Mouse (Mus musculus): ENCODE results near the gene Eea1. TPM values are rescaled to one million over a fixed set of nuclear protein-coding genes. Genes with fewer than 3 reads are reported as not detected.
A peak's percentile ranks its signal among the peaks of the same experiment; 100 is the strongest.
"Not testable (repeated sequence)": the region's sequence is repeated elsewhere in the genome, so short reads cannot be mapped to it uniquely, and the experiment has no call there.

Eea1 gene
- polyA plus RNA-seq, 1 experiment from 2014 or later: 17.3 TPM

GRCm38 (mm10) chr10:95914434-95915174 is 25.8 kb upstream of the Eea1 start:
- no peaks in the 10 kb centered on the region for H3K36me3 ChIP-seq
- H3K9ac ChIP-seq (replicated peaks): no peak overlapping the region
- H3K4me2 ChIP-seq (replicated peaks): no peak overlapping the region
- ATAC-seq (replicated peaks): no peak
- no peak overlapping the region for H3K4me3 ChIP-seq
- H3K9me3 ChIP-seq: no peaks in the 10 kb centered on the region
- H3K4me1 ChIP-seq: no peaks in the 10 kb centered on the region
- H3K27me3 ChIP-seq: no peaks in the 10 kb centered on the region
- WGBS: 87% methylated on average over 5 of the region's 5 CpGs
- no peak overlapping the region for H3K27ac ChIP-seq (replicated peaks)

GRCm38 (mm10) chr10:95918716-95919115 is 21.7 kb upstream of the Eea1 start:
- Histone ChIP-seq H3K9ac (replicated peaks) (no peak overlapping the region), H3K36me3 (no peaks in the 10 kb centered on the region), H3K27ac (replicated peaks) (no peak overlapping the region), H3K4me3 (no peak overlapping the region), H3K4me1 (no peaks in the 10 kb centered on the region), H3K9me3 (no peaks in the 10 kb centered on the region), H3K27me3 (no peaks in the 10 kb centered on the region), H3K4me2 (replicated peaks) (no peak overlapping the region)
- no peak for ATAC-seq (replicated peaks)
- 63% methylated on average over 3 of the region's 3 CpGs for WGBS

- no peaks in the 10 kb centered on the region for H3K36me3 ChIP-seq
- H3K9me3 ChIP-seq: no peaks in the 10 kb centered on the region
- no peaks in the 10 kb centered on the region for H3K4me1 ChIP-seq
- H3K27ac ChIP-seq (replicated peaks): no peak overlapping the region
- ATAC-seq (replicated peaks): no peak
- 83% methylated on average over 6 of the region's 6 CpGs for WGBS
- H3K27me3 ChIP-seq: no peaks in the 10 kb centered on the region
- no peak overlapping the region for H3K9ac ChIP-seq (replicated peaks)
- H3K4me3 ChIP-seq: no peak overlapping the region
- H3K4me2 ChIP-seq (replicated peaks): no peak overlapping the region
Observed at GRCm38 (mm10) chr10:95923263-95924217, 16.9 kb upstream of the Eea1 start.

- H3K4me2 ChIP-seq (replicated peaks); H3K9me3 ChIP-seq; H3K4me1 ChIP-seq; H3K36me3 ChIP-seq; H3K9ac ChIP-seq (replicated peaks); H3K27ac ChIP-seq (replicated peaks); ATAC-seq (replicated peaks); H3K4me3 ChIP-seq; H3K27me3 ChIP-seq: not testable (repeated sequence)
- 93% methylated on average over 13 of the region's 13 CpGs for WGBS
Observed at GRCm38 (mm10) chr10:95933631-95934030, 6.8 kb upstream of the Eea1 start.

- Histone ChIP-seq H3K27ac (replicated peaks) (peak overlapping the region; percentile 86), H3K9ac (replicated peaks) (peak overlapping the region; percentile 85), H3K9me3 (no peaks in the 10 kb centered on the region), H3K4me2 (replicated peaks) (peak overlapping the region; percentile 67), H3K27me3 (no peaks in the 10 kb centered on the region), H3K4me1 (peaks cover 20% of the 10 kb centered on the region), H3K36me3 (no peaks in the 10 kb centered on the region), H3K4me3 (peak overlapping the region; percentile 86)
- 4% methylated on average over 69 of the region's 69 CpGs for WGBS
- ATAC-seq (replicated peaks): peak; percentile 91
Observed at GRCm38 (mm10) chr10:95940901-95941767, 684 bp downstream of the Eea1 start.

GRCm38 (mm10) chr10:95941768-95942425 is 1.4 kb downstream of the Eea1 start:
- H3K4me2 ChIP-seq (replicated peaks): peak overlapping the region; percentile 67
- no peaks in the 10 kb centered on the region for H3K36me3 ChIP-seq
- no peak overlapping the region for H3K27ac ChIP-seq (replicated peaks)
- no peak for ATAC-seq (replicated peaks)
- H3K9ac ChIP-seq (replicated peaks): peak overlapping the region; percentile 85; the same call in 1 of the 2 replicates
- peak overlapping the region; percentile 86 for H3K4me3 ChIP-seq
- H3K4me1 ChIP-seq: peaks cover 20% of the 10 kb centered on the region
- WGBS: 59% methylated on average over 6 of the region's 6 CpGs
- no peaks in the 10 kb centered on the region for H3K27me3 ChIP-seq
- no peaks in the 10 kb centered on the region for H3K9me3 ChIP-seq

GRCm38 (mm10) chr10:95945086-95945485 is 4.6 kb downstream of the Eea1 start:
- H3K4me2 ChIP-seq (replicated peaks): no peak overlapping the region
- H3K9me3 ChIP-seq: no peaks in the 10 kb centered on the region
- H3K4me1 ChIP-seq: peaks cover 13% of the 10 kb centered on the region
- no peak for ATAC-seq (replicated peaks)
- H3K36me3 ChIP-seq: no peaks in the 10 kb centered on the region
- no peak overlapping the region for H3K4me3 ChIP-seq
- no peak overlapping the region for H3K9ac ChIP-seq (replicated peaks)
- no peak overlapping the region for H3K27ac ChIP-seq (replicated peaks)
- no peaks in the 10 kb centered on the region for H3K27me3 ChIP-seq
- WGBS: 93% methylated on average over 1 of the region's 1 CpGs

GRCm38 (mm10) chr10:95949410-95949809 is 9.0 kb downstream of the Eea1 start:
- Histone ChIP-seq H3K4me1 (no peaks in the 10 kb centered on the region; the same call in 1 of the 2 replicates), H3K4me3 (no peak overlapping the region), H3K9ac (replicated peaks) (no peak overlapping the region), H3K27ac (replicated peaks) (no peak overlapping the region), H3K9me3 (no peaks in the 10 kb centered on the region), H3K4me2 (replicated peaks) (no peak overlapping the region), H3K27me3 (no peaks in the 10 kb centered on the region), H3K36me3 (no peaks in the 10 kb centered on the region)
- no peak for ATAC-seq (replicated peaks)
- 88% methylated on average over 3 of the region's 3 CpGs for WGBS

GRCm38 (mm10) chr10:95950194-95950593 is 9.7 kb downstream of the Eea1 start:
- Histone ChIP-seq H3K4me2 (replicated peaks) (no peak overlapping the region), H3K36me3 (no peaks in the 10 kb centered on the region), H3K27me3 (no peaks in the 10 kb centered on the region), H3K4me1 (no peaks in the 10 kb centered on the region; the same call in 1 of the 2 replicates), H3K4me3 (no peak overlapping the region), H3K27ac (replicated peaks) (no peak overlapping the region), H3K9me3 (no peaks in the 10 kb centered on the region), H3K9ac (replicated peaks) (no peak overlapping the region)
- no peak for ATAC-seq (replicated peaks)
- 95% methylated on average over 5 of the region's 5 CpGs for WGBS

- Histone ChIP-seq H3K4me1 (no peaks in the 10 kb centered on the region; the same call in 1 of the 2 replicates), H3K9me3 (no peaks in the 10 kb centered on the region), H3K4me2 (replicated peaks) (no peak overlapping the region), H3K9ac (replicated peaks) (no peak overlapping the region), H3K4me3 (no peak overlapping the region), H3K36me3 (no peaks in the 10 kb centered on the region), H3K27ac (replicated peaks) (no peak overlapping the region), H3K27me3 (no peaks in the 10 kb centered on the region)
- WGBS: 93% methylated on average over 4 of the region's 4 CpGs
- ATAC-seq (replicated peaks): no peak
Observed at GRCm38 (mm10) chr10:95950797-95951196, 10.3 kb downstream of the Eea1 start.

GRCm38 (mm10) chr10:95951346-95951745 is 10.9 kb downstream of the Eea1 start:
- H3K27ac ChIP-seq (replicated peaks): no peak overlapping the region
- 52% methylated on average over 2 of the region's 2 CpGs for WGBS
- no peak overlapping the region for H3K4me2 ChIP-seq (replicated peaks)
- H3K9ac ChIP-seq (replicated peaks): no peak overlapping the region
- ATAC-seq (replicated peaks): no peak
- H3K27me3 ChIP-seq: no peaks in the 10 kb centered on the region
- no peak overlapping the region for H3K4me3 ChIP-seq
- H3K36me3 ChIP-seq: no peaks in the 10 kb centered on the region
- H3K9me3 ChIP-seq: no peaks in the 10 kb centered on the region
- H3K4me1 ChIP-seq: no peaks in the 10 kb centered on the region; the same call in 1 of the 2 replicates
